Mouse (Mus musculus): ENCODE measurements at regions not wholly inside any gene's neighbourhood (a gene's known extent, or its start where the extent isn't known, plus 50 kb on each side); places are given as distances from the start of the nearest gene placed in this dataset.

- TF ChIP-seq CTCF (IDR thresholded peaks at IDR 0.05; ENCODE audit: low read depth, low read length) (no peak), POLR2A (IDR thresholded peaks at IDR 0.05; ENCODE audit: extremely low read depth, insufficient read depth, low read length) (no peak)
These were observed 926.8 kb downstream of the Gm9195 start for GRCm38 (mm10) chr14:71564816-71565215.

Data from liver, adult 2 months (tissue).